Mouse (Mus musculus) gastrocnemius, adult 8-10 months (tissue): ENCODE results near the gene Slc30a10. TPM values are rescaled to one million over a fixed set of nuclear protein-coding genes. Genes with fewer than 3 reads are reported as not detected.

Experiments used
- DNase-seq, 2 experiments: peaks; one replicate each; pipeline ENCODE4 v3.0.0; 2022; ENCODE audit warnings: low spot score in 2 of 2
- total RNA-seq, 4 experiments: library from RNA; stranded (reverse); gene quantifications; 2 replicates each; pipeline ENCODE4 v1.2.4; 2022

Slc30a10 gene
- total RNA-seq, 4 experiments from 2014 or later = not detected

GRCm38 (mm10) chr1:185517566-185517965, 62.9 kb downstream of the Slc30a10 start:
- DNase-seq = no peak

Other genes starting within 250 kb of the Slc30a10 start
- gene Iars2, start 125.5 kb upstream of the Slc30a10 start, total RNA-seq = 10 to 100 TPM; 38.0 to 43.6 (median 41.7) TPM
- gene Bpnt1, start 122.7 kb upstream of the Slc30a10 start, total RNA-seq = 10 to 100 TPM; 14.9 to 28.3 (median 18.1) TPM
- gene Eprs, start 91.8 kb upstream of the Slc30a10 start, total RNA-seq = 100 to 1,000 TPM; 138 to 148 (median 142) TPM